Mouse (Mus musculus) left cerebral cortex, postnatal 10 days (tissue): Measurements from ENCODE around the gene Coa7. TPM values are rescaled to one million over a fixed set of nuclear protein-coding genes. Genes with fewer than 3 reads are reported as not detected.
A peak's percentile ranks its signal among the peaks of the same experiment; 100 is the strongest.
"Not testable (repeated sequence)": the region's sequence is repeated elsewhere in the genome, so short reads cannot be mapped to it uniquely, and the experiment has no call there.

Experiments used
- DNase-seq, 2 experiments: peaks; one replicate each; pipeline ENCODE4 v3.0.0; 2021 to 2022; ENCODE audit warnings: low spot score in 2 of 2, mixed read lengths in 1 of 2; ENCODE audit errors: extremely low spot score in 1 of 2
- intact Hi-C: fragments of 180-260 bp; cut with DNase I; formaldehyde crosslinking; loops from one replicate; pipeline ENCODE4 v1.15.1; 2025
- total RNA-seq, 2 experiments: library from RNA; stranded (reverse); gene quantifications; 2 replicates each; pipeline ENCODE4 v1.2.3; 2021

Gene Coa7
- total RNA-seq, 2 experiments from 2014 or later: 36.8 to 39.7 TPM

DNA sequence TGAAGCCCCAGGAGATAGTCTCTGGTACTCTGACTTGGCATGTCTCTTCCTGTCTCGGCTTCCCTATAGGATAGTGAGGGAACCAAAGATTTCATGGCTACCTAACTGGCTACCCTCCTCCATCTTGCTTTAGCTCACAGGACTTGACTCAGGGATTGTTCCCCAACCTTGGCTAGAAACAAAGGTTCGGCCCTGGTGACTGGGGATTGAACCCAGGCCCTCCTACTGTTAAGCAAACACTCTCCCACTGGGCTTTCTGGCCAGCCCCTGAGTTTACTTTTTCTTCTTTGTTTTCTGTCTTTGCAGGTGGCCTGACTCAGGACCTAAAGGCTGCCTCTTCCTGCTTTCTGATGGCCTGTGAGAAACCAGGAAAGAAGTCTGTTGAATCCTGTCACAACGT, 9.9 kb downstream of the Coa7 start:
- intact Hi-C loops: loop anchor here (5.0 to 10.0 kb wide), 3 partner anchors 124 to 217 kb away; no protein-coding TSS in a partner anchor
- DNase-seq: no peak

DNA sequence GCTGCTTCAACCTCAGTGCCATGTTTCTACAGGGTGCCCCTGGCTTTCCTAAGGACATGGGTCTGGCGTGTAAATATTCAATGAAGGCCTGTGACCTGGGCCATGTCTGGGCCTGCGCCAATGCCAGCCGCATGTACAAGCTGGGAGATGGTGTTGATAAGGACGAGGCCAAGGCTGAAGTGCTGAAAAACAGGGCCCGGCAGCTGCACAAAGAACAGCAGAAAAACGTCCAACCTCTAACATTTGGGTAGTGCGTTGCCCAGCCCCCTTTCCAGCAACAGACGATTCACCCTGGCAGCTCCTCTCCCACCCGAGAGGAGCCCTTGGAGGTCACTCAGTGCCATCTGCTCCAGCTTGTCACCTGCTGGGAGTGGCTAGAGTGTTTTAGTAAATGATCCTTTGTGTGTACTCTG, 10.4 kb downstream of the Coa7 start:
- intact Hi-C loops: loop anchor here (5.0 to 10.0 kb wide), 3 partner anchors 124 to 216 kb away; no protein-coding TSS in a partner anchor
- DNase-seq: no peak

DNA sequence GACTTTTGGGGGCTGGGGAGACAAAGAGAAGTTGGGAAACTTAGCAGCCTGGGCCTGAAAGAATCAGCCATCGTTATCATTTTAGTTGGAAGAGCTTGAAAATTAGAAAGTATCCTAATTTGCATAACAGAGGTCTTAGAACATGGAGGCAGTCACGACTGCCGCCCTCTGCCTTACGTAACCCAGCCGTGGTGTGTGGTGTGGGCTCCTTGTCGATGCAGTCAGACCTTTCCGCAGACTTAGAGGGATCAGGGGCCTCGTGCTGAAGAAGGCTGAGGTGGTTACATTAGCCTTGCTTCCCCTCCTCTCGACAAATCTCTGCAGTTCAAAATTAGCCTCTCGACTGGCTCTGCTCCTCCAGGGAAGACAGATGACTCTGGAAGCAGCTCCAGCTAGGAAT, 10.9 kb downstream of the Coa7 start:
- no peak for DNase-seq
- intact Hi-C loops: loop anchor here (5.0 to 10.0 kb wide), 3 partner anchors 123 to 216 kb away; no protein-coding TSS in a partner anchor

DNA sequence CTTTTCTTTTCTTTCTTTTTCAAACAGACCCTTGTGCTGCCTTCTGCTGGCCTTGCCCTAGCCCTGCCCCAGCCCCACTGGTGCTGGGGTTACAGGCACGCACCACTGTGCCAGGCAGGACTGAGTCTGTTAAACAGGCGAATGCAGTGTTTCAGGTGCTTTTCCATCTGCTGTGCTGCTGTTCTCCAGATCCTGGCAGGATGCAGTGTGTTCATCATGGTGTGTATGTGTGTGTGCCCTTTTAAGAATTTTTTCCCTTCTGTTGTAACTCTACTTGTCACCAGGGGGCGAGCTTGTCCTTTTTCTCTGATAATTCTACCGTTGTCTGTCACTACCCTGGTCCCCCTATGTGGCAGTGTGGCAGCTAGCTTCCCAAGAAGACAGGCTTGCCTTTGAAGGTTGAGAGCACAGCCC, 11.3 kb downstream of the Coa7 start:
- DNase-seq: peak; percentile 64 to 65

DNA sequence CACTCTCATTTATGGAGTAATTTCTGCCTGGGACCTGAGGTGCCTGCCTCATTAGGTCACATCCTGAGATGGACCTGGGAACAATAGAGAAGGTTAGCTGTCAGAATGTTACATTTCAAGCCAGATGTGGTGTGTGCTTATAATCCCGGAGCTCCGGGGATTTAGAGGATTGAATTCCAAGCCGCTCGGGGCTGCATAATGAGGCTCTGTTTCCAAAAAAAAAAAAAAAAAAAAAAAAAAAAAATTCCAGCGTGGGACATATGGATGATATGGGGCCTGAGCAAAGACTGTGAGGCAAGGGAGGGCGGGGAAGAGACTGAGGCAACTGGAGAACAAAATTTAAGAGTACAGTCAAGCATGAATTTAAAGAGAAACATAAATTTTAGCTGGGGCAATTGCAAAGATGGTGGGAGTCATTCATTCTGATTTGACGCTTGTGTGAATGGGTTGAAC, 16.7 kb downstream of the Coa7 start:
- no peak for DNase-seq
- intact Hi-C loops: no loop called here

More for the DNA sequence above, 11.3 kb downstream of the Coa7 start:
- intact Hi-C loops: loop anchor here (5.0 to 10.0 kb wide), 3 partner anchors 123 to 216 kb away; no protein-coding TSS in a partner anchor

DNA sequence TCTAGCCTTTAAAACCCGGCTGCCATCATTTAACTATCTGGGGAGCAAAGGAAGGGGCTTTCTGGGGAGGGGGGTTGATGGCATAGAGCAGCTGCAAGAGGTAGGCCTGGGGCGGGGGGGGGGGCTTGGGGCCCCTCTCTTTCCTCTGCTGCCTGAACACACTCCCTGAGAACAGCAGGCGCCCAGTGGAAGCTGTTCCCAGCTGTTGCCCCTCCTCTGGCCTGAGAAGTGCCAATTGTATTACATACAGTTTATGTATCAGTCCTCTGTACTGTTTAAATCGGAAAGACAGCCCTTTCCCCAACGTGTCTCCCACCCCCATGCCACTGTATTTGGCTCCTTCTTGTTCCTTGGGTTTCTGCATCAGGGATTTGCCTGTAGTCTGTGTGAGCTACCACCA, 17.9 kb downstream of the Coa7 start:
- DNase-seq: no peak

DNA sequence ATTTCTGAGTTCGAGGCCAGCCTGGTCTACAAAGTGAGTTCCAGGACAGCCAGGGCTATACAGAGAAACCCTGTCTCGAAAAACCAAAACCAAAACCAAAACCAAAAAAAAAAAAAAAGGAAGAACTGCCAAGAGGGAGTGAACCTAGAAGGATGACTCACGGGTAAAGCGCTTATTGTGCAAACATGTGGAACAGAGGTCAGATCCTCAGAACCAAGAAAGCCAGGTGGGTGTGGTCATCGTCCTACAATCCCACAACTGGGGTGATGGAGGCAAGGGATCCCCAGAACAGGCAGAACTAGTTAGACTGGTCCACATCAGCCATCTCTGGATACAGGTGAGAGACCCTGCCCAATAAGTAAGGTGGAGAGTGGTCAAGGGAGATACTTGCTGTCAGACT, 19.2 kb downstream of the Coa7 start:
- no peak for DNase-seq
- intact Hi-C loops: no loop called here

More for the DNA sequence above, 17.9 kb downstream of the Coa7 start:
- intact Hi-C loops: no loop called here

DNA sequence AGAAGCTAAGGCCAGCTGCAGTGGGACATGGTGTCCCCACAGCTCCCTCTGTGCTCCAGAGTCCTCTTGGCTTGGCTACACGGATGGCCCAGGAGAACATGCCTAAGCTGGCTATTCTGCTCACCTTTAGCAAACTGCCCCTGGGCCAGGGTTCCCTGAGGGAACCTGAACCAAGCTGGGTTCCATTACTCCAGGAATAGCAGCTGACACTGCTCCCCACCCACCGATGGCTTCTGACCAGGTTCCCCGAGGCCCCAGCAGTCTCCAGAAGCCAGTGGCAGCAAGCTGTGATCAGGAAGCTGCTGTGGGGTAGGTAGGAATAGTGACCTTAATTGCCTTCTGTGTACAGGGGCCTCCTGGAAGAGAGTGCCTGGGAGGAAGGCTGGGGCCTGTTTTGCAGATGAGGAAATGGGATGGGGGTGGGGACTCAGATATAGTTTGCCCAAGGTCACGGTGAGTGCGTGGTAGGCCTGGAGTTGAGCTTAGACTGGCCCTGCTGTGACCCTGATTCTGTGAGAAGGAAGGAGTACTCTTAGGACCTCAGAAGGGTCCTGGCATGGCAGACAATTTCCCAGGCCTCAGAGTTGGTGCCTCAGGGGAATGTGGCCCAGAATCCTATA, 20.4 kb downstream of the Coa7 start:
- DNase-seq: no peak
- intact Hi-C loops: no loop called here

DNA sequence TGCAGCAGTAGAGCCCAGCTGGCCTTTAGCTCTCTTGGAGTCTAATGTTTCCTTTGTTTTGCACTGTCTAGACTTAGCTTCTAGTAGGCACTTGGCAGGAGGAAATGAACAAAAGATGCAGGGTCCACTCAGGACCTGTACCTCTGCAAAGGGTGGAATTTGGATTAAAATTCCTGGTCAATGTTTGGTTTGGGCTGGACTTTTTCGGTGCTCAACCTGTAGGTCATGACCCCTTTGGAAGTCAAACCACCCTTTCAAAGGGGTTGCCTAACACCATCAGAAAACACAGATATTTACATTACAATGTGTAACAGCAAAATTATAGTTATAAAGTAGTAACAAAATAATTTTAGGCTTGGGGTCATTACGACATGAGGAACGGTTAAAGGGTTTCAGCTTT, 21.1 kb downstream of the Coa7 start:
- intact Hi-C loops: no loop called here
- no peak for DNase-seq

DNA sequence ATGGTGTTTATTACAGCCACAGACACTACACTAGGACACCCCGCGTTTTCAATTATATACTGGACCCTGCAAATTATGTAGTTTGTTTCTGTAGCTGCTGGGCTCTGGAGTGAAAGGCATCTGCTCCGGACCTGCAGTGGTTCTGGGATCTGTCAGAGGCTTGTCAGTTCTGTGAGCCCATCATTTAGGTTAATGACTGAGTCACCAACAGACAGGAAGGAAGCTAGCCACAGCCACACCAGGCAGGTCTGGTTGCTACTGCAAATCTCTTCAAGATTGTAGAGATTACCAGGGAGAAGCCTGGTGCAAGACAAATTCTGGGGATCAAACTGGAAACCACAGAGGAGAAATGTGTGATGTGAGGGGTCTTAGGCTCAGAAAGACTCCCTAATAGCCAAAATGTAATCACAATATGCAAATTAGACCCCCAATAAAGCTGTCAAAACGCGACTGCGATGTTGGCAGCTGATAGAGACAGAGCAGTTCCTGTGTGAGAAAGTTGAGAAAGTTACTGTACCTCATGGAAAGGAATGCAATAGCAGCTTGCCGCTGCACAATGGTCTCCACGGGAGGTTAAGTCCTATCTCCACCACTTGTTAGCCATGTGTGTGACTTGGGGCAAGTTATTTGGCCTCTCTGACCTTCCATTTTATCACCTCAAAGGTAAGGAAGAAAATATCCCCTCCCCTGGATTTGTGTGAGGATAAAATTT, 22.1 kb downstream of the Coa7 start:
- no peak for DNase-seq
- intact Hi-C loops: no loop called here

DNA sequence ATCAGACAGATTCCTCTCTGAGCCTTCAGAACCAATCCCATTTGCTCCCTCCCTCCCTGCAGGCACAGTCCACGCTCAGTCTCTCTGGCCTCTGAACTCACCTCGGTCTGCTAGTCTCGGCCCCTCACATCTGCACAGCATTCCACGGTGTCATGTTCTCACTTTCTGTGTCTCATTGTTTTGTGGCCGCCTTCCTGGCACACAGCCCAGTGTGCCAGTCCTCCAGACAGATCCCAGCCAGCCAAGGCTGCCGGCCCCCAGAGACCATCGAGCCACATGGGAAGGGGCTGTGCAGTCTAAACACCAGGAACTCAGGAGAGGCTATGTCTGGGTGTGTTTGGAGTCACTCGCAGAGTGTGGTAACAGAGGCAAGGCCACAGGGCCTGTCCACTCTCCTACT, 22.9 kb downstream of the Coa7 start:
- peak in 1 of 2 experiments; percentile 64 for DNase-seq
- intact Hi-C loops: no loop called here

DNA sequence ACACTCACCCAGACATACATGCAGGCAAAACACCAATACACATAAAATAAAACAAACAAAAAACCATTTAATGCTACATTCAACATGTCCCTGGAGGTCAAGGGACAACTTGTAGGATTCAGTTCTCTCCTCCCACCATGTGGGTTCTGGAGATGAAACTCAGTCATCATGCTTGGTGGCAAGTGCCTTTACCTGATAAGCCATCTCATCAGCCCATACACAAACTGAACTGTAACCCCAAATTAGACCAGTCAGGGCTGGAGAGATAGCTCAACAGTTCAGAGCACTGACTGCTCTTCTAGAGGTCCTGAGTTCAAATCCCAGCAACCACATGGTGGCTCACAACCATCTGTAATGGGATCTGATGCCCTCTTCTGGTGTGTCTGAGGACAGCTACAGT, 25.7 kb downstream of the Coa7 start:
- intact Hi-C loops, DNase-seq: not testable (repeated sequence)

DNA sequence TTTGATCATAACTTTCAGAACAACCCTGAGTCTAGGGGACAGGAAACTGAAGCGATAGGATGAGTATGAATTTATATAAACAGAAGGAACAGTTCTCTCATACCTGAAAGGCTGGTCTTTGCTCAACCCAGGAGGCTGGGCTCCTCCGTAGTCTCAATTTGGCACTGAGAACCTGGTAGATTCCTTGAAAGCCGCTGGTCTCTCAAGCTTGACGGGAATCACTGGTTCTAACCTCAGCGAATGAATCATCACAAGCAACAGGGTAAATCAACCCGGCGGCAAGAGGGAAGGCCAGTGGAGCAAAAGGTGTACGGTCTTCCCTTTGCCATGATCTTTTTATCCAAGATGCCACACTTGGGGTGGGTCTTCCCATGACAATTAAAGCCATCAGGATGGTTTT, 29.5 kb downstream of the Coa7 start:
- DNase-seq: no peak
- intact Hi-C loops: no loop called here

DNA sequence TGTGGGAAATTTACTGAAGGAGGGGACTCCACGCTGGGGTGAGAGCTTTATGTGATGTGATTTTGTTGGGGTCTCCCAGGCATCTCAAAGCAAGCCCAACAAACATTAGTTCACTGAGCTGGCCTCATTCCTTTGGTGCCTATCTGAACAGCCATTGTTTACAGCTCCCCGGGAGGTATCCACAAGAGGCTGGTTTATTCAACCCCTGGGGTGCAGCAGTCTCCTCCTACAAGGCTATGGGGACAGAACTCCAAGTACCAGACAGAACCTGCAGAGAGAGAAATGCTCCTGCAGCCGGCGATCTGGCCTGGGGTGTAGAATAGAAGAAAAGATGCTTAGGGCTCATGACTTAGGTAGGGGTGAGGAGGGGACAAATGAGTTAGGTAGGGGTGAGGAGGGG, 30.6 kb downstream of the Coa7 start:
- DNase-seq: no peak
- intact Hi-C loops: no loop called here

DNA sequence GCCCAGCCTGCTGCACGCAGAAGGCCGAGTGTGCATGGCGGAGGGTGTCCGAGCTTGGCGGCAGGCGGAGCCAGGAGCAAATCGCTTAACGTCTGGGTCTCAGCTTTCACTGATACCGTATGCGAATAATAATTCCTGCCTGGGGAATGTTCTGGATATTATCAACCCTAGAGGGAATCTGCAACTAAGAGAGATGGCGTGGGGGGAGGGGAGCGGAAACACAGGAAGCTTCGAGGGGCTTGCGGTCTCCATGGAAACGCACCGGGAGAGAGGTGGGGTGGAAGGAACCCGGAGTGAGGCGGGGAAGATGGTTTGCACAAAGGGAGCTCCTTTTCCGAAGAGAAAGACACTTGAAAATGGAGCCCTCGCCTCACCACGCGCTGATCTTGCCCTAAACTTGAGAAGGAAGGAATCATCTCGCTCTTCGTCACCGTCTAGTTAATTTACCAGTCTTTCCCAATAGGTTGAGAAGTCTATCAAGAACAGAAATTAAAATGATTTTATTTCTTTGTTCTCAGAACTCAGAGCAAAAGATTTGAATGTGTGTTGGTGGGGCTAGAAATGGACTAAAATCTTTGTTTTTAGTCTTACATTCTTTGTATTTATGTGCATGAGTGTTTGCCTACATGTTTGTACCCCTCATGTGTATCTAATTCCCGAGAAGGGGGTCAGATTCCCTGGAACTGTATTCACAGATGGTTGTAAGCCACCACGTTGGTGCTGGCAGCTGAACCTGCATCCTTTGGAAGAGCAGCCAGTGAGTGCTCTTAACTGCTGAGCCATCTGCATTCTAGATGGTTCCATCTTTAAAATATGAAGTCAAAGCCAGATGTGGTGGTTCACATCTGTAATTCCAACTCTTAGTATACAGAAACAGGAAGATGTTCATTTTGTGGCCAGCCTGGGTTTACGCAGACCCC, 32.5 kb downstream of the Coa7 start:
- intact Hi-C loops: loop anchor here (5.0 kb wide), 1 partner anchor 97 kb away; the partner anchor contains the start of gene Tut4
- DNase-seq: peak; percentile 90

DNA sequence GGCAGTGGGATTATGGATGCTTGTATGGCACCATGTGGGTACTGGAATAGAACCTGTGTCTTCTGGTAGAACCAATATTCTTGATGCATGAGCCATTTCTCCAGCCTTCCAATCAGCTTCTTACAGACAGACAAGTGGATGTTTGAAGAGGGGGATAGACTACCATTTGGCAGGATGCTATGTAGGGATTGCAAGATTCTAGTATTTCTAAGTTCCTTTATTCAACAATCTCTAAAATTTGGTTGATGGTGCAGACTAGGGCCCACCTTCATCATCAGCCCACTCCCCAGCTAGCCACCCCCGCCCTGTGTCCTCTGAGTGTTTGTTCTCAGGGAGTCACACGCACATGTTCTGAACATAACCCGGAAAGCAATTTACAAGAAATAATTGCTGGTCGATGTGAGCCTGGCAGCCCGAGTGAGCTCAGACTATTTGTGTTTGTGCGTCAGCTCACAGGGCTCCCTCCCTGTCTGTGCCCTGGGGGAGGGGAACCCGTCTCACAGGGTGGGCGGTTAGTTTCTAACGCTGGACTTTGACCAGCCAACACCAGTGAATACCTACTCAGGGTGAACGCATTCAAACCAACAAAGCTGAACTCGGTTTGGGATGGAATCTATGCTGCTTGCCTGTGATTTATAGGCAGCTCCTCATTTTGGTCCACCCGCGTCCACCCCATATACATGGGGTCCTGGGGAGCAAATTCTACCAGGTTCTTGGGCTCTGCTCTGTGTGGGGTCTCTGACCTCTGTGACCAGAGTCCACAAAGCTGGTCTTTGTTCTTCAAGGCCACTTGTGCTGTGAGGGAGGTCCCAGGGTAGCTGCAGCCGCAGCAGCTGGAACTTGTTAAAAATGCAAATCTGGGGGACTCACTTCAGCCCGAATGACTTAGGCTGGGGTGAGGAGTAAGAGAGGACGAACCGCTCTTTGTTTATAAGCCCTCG, 34.7 kb downstream of the Coa7 start:
- intact Hi-C loops: loop anchor here (5.0 kb wide), 1 partner anchor 95 kb away; the partner anchor contains the start of gene Tut4
- DNase-seq: peak in 1 of 2 experiments; percentile 47

DNA sequence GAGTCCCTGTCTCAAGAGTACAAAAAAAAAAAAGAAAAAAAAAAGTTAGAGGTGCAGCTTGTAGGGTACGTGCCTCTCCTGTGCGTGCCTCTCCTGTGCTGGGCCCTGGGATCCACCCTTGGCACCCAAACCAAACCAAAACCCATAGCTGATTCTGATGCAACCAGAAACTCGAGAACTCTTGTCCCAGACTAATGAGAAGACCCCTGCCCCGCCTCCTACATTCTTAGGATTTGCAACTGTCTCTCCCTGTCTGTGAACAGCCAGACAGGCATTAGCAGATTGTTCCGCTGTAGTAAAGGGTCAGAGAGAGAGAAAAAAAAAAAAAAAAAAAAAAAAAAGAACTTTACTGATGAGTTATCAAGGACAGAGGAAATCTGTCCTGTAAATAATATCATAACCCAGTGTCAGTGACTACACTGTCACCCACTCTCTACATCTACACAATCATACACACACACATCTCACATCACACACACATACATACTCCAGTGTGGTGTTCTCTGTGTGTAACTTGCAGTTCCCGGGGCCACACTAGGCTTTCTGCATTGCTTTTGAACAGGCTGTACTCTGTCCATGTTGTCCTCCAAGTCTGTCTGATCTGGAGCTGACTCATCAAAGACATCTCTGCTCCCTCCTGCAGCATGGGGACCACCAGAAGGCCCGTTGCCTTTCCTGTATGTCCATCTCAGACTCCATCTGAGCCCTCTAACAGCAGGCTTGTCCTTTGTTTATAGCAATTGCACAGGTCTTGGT, 35.6 kb downstream of the Coa7 start:
- intact Hi-C loops: loop anchor here (5.0 kb wide), 1 partner anchor 94 kb away; the partner anchor contains the start of gene Tut4
- DNase-seq: no peak
